Mouse (Mus musculus): ENCODE data around the gene Zcchc14.
"Not testable (repeated sequence)": the region's sequence is repeated elsewhere in the genome, so short reads cannot be mapped to it uniquely, and the experiment has no call there.

Zcchc14 gene

GRCm38 (mm10) chr8:121652774-121653323 is at the start of gene Zcchc14:
Gene Zcchc14 (minus strand): TSS chr8:121652901.
- DNase-seq (ENCODE audit: low read depth, low spot score), result no peak

GRCm38 (mm10) chr8:121699936-121700335 is 47.2 kb upstream of the Zcchc14 start:
- no peak for DNase-seq (ENCODE audit: low read depth, low spot score)

GRCm38 (mm10) chr8:121698615-121699101 is 46.0 kb upstream of the Zcchc14 start:
- no peak for DNase-seq (ENCODE audit: low read depth, low spot score)

- no peak for DNase-seq (ENCODE audit: low read depth, low spot score)
These were observed 45.3 kb upstream of the Zcchc14 start for GRCm38 (mm10) chr8:121697735-121698614.

- no peak for DNase-seq (ENCODE audit: low read depth, low spot score)
These were observed 43.0 kb upstream of the Zcchc14 start for GRCm38 (mm10) chr8:121695585-121696184.

GRCm38 (mm10) chr8:121694453-121694852 is 41.8 kb upstream of the Zcchc14 start:
- no peak for DNase-seq (ENCODE audit: low read depth, low spot score)

GRCm38 (mm10) chr8:121688496-121688895 is 35.8 kb upstream of the Zcchc14 start:
- DNase-seq (ENCODE audit: low read depth, low spot score), result no peak

- DNase-seq (ENCODE audit: low read depth, low spot score), result no peak
These were observed 34.9 kb upstream of the Zcchc14 start for GRCm38 (mm10) chr8:121687455-121688161.

GRCm38 (mm10) chr8:121685419-121685818 is 32.7 kb upstream of the Zcchc14 start:
- DNase-seq (ENCODE audit: low read depth, low spot score), result no peak

- no peak for DNase-seq (ENCODE audit: low read depth, low spot score)
These were observed 30.6 kb upstream of the Zcchc14 start for GRCm38 (mm10) chr8:121683083-121683832.

- no peak for DNase-seq (ENCODE audit: low read depth, low spot score)
These were observed 28.8 kb upstream of the Zcchc14 start for GRCm38 (mm10) chr8:121681457-121681856.

- no peak for DNase-seq (ENCODE audit: low read depth, low spot score)
These were observed 28.2 kb upstream of the Zcchc14 start for GRCm38 (mm10) chr8:121680896-121681295.

GRCm38 (mm10) chr8:121678696-121679095 is 26.0 kb upstream of the Zcchc14 start:
- DNase-seq (ENCODE audit: low read depth, low spot score), result no peak

- no peak for DNase-seq (ENCODE audit: low read depth, low spot score)
These were observed 23.0 kb upstream of the Zcchc14 start for GRCm38 (mm10) chr8:121675701-121676100.

GRCm38 (mm10) chr8:121675161-121675560 is 22.5 kb upstream of the Zcchc14 start:
- DNase-seq (ENCODE audit: low read depth, low spot score), result no peak

GRCm38 (mm10) chr8:121674524-121674923 is 21.8 kb upstream of the Zcchc14 start:
- no peak for DNase-seq (ENCODE audit: low read depth, low spot score)

- no peak for DNase-seq (ENCODE audit: low read depth, low spot score)
These were observed 21.2 kb upstream of the Zcchc14 start for GRCm38 (mm10) chr8:121673917-121674316.

- no peak for DNase-seq (ENCODE audit: low read depth, low spot score)
These were observed 20.5 kb upstream of the Zcchc14 start for GRCm38 (mm10) chr8:121673153-121673552.

GRCm38 (mm10) chr8:121669208-121669607 is 16.5 kb upstream of the Zcchc14 start:
- no peak for DNase-seq (ENCODE audit: low read depth, low spot score)

- no peak for DNase-seq (ENCODE audit: low read depth, low spot score)
These were observed 15.9 kb upstream of the Zcchc14 start for GRCm38 (mm10) chr8:121668553-121668952.

GRCm38 (mm10) chr8:121667936-121668500 is 15.3 kb upstream of the Zcchc14 start:
- DNase-seq (ENCODE audit: low read depth, low spot score), result not testable (repeated sequence)
